Mouse (Mus musculus) urinary bladder, postnatal 14 days (tissue): ENCODE results near the gene Myadm.
A peak's percentile ranks its signal among the peaks of the same experiment; 100 is the strongest.
"Not testable (repeated sequence)": the region's sequence is repeated elsewhere in the genome, so short reads cannot be mapped to it uniquely, and the experiment has no call there.

Experiments
- DNase-seq: peaks from one replicate; pipeline ENCODE4 v3.0.0; 2021; ENCODE audit warnings: low spot score

The Myadm gene

GRCm38 (mm10) chr7:3288976-3289970 is at the start of gene Myadm, which contains the start of gene Prkcg:
Gene Myadm, plus strand, starts transcription at chr7:3289080.
Gene Prkcg, plus strand, starts transcription at chr7:3289179.
- peak; percentile 84 for DNase-seq

GRCm38 (mm10) chr7:3239193-3239592 is 49.7 kb upstream of the Myadm start:
- no peak for DNase-seq

- no peak for DNase-seq
These were observed 28.2 kb upstream of the Myadm start for GRCm38 (mm10) chr7:3260701-3261100.

GRCm38 (mm10) chr7:3261446-3261845 is 27.4 kb upstream of the Myadm start:
- no peak for DNase-seq

- peak; percentile 34 for DNase-seq
These were observed 26.1 kb upstream of the Myadm start for GRCm38 (mm10) chr7:3262789-3263188.

- no peak for DNase-seq
These were observed 24.4 kb upstream of the Myadm start for GRCm38 (mm10) chr7:3264390-3265022.

GRCm38 (mm10) chr7:3265311-3265710 is 23.6 kb upstream of the Myadm start:
- no peak for DNase-seq

DNA sequence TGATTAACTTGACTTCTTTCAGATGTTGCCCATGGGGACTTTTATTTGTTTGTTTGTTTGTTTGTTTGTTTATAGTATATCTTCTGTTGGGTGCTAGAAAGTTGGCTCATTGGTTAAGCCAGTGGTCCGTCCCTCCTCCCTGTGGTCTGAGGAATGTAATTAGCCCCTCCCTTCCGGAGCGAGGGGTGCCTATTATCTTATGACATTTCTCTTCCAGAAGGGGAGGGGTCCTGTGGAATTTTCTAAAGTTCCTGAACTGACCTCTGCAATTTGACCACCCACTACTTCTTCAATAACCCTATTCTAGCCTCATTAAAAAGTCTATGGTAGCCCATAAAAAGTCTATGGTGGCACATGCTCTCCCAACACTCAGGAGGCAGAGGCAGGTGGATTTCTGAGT is 21.6 kb upstream of the Myadm start:
- DNase-seq: no peak

GRCm38 (mm10) chr7:3267888-3268287 is 21.0 kb upstream of the Myadm start:
- no peak for DNase-seq

- no peak for DNase-seq
These were observed 20.6 kb upstream of the Myadm start for GRCm38 (mm10) chr7:3268291-3268690.

- DNase-seq: no peak
These were observed 16.7 kb upstream of the Myadm start for GRCm38 (mm10) chr7:3272206-3272605.

DNA sequence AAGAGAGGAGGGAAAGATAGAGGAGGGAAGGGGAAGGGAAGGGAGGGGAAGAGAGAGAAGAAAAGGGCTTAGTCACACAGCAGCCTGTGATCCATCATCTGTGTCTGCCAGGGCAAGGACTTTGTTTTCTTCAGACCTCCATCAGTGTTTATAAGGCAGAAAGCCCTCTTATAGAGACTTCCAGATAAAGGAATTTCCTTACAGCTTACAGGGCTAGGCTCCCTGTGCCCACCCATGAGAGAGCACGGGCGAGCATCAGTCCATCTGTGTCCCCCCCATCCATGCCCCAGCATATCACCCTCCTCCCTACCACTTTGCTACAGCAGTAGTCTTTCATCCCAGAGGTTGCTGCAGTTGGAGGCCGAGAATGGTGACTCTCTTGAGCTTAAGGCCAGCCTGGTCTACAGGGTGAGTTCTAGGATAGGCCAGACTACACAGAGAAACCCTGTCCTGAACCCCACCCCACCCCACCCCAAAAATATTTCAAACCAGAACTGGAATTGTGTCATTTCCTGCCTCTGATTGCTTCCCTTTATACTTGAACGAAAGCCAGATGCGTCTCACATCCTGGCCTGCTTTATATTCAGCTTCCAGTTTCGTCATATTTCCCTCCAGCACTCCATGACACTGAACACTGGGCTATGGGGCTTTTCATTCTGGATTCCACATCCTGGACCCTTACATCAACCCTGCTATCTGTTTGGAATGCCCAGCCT is 13.3 kb upstream of the Myadm start:
- no peak for DNase-seq

DNA sequence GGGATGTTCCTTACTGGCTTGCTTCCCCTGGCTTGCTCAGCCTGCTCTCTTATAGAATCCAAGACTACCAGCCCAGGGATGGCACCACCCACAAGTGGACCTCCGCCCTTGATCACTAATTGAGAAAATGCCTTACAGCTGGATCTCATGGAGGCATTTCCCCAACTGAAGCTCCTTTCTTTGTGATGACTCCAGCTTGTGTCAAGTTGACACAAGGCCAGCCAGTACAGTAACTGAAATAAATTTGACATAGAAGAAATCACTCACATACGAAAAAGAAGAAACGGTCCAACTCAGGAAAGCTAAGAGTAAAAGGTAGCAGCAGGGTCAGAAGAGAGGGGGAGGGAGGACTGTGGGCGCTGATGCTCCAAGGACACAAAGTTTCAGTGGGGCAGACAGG is 12.1 kb upstream of the Myadm start:
- not testable (repeated sequence) for DNase-seq

DNA sequence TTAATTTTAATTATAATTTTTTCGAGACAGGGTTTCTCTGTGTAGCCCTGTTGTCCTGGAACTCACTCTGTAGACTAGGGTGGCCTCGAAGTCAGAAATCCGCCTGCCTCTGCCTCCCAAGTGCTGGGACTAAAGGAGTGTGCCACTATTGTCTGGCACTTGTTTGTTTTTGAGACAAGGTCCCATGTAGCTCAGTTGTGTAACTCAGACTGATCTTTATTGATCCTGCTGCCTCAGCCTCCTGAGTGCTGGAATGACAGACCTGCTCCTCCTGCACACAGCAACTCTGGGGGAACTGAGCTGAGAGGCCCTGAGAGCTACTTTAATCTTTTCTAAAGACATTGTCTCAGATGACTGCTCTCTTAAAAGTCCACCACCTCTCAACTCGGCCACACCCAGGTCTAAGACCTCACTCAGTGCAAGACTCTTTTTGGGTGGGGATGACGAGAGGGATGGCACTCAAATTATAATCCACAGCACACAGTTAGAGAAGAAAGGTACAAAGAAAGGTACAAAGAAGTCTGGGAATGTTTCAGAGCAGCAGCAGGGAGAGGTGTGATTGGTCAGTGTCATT is 8.7 kb upstream of the Myadm start:
- DNase-seq: no peak

DNA sequence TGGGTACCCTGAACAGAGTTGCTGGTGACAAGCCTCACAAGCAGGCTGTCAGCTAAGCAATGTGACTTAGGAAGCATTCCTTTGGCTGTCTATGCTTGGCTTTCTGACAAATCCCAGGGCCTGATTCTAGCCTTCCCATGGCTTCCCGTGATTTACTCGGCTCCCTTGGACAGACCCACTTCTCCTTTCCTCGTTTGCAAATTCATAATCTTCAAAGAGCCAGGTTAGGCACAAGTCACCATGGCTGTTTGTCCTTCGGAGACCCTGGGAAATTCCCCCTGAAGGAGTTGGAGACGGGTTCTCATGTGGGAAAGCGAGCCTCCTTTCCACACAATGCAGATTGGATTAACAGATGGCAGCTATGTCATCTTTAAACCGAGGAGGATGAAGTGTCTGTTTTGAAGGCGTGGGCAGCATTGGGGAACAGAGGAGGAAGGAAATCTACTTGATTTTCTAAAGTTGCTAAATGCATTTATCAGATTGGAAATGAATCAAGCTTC is 8.2 kb upstream of the Myadm start:
- no peak for DNase-seq

DNA sequence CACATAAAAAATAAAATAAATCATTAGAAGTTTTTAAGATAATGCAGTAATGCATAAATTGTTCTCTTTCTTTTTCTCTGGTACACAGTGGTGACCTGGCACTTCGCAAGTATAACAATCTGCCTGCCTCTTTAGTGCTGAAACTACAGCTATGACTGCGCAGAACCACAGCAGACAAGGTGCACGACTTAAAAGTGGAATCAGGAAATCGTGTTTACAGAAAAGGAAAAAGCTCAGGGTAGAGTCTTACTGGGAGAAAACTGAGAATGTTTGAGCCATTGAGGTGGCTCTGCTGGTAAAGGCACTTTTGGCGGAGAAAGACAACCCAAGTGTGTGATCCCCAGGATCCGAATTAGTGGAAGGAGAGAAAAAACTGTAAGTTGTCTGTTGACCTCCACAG is 7.1 kb upstream of the Myadm start:
- no peak for DNase-seq

DNA sequence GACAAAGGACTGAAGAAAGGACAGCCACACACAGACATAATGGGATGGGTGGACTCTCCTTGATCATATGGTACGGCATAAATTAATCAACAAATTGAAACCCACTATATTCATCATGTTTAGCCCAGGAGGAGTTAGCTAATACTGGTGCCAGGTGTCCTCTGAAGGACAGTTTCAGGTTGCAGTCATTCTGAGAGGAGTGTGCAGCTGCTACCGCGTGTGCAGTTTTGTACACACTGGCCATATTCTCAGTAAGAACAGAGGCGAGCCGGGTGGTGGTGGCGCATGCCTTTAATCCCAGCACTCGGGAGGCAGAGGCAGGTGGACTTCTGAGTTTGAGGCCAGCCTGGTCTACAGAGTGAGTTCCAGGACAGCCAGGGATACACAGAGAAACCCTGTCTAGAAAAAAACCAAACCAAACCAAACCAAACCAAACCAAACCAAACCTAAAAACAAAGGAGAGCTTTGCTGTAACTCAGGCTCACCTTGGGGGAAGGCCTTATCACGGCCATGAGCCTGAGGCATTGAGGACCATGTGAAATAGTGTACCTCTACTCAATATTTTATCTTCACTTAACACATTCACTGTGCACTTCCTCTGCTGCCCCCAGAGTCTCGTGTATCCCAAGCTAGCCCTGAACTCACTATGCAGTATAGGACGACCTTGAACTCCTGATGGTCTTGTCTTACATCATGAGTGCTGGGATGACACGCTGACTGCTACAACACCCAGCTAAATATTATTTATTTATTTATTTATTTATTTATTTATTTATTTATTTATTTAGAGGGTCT is 5.6 kb upstream of the Myadm start:
- DNase-seq: no peak

- DNase-seq: no peak
These were observed 4.3 kb upstream of the Myadm start for GRCm38 (mm10) chr7:3284604-3285003.

GRCm38 (mm10) chr7:3286036-3286435 is 2.8 kb upstream of the Myadm start:
- no peak for DNase-seq

- DNase-seq: no peak
These were observed 1.7 kb upstream of the Myadm start for GRCm38 (mm10) chr7:3287186-3287585.
